Mouse (Mus musculus): ENCODE results near the gene Llgl2.

GRCm38 (mm10) chr11:115821001-115821400 lies 2.8 kb upstream of the Llgl2 start:
- no peak for TF ChIP-seq CTCF (IDR thresholded peaks at IDR 0.05; ENCODE audit: borderline replicate concordance, control insufficient read depth, extremely low read depth, insufficient read depth, low read length, poor library complexity)
- no peak for TF ChIP-seq POLR2A (IDR thresholded peaks at IDR 0.05; ENCODE audit: control insufficient read depth, extremely low read depth, insufficient read depth, low read length, poor library complexity)
